Mouse (Mus musculus) frontal cortex, adult 2 months (tissue): ENCODE measurements around the gene Zfp36l3. TPM values are rescaled to one million over a fixed set of nuclear protein-coding genes. Genes with fewer than 3 reads are reported as not detected.
A peak's percentile ranks its signal among the peaks of the same experiment; 100 is the strongest.
"Not testable (repeated sequence)": the region's sequence is repeated elsewhere in the genome, so short reads cannot be mapped to it uniquely, and the experiment has no call there.

Experiments used
- DNase-seq, 2 experiments: peaks; one replicate each; pipeline ENCODE4 v3.0.0; 2022; ENCODE audit warnings: low spot score in 1 of 2; ENCODE audit errors: extremely low spot score in 1 of 2
- polyA plus RNA-seq: library from polyadenylated mRNA; depleted of rRNA; stranded (reverse); fragments of >200 nt; gene quantifications from 2 replicates; pipeline ENCODE4 v1.2.3, GENCODE M21; 2012; rRNA removed

Gene Zfp36l3
- polyA plus RNA-seq = 0.38 and 0.53 TPM in 2 replicates

DNA sequence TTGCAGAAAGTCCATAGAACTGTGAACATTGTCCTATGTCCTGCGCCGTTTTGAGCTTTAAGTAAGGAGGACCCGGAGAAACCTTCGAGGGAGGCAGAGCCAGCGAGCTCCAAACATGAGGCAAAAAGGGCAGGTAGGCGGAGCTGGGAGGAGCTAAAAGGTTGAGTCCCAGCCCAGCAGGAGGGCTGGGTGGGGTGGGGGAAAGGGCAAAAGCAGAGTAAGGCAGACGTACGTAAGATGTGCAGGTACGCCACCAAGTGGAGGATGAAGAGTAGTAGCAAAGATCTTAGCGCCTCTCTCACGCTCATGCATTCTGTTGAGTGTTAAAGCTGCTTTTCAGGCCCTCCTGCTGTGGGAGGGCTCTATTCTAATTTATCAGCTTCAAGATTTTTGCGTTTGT lies at the start of gene Zfp36l3:
TSS of gene Zfp36l3 (minus strand) at position 119 of the 400 bp plus-strand sequence.
- no peak for DNase-seq

DNA sequence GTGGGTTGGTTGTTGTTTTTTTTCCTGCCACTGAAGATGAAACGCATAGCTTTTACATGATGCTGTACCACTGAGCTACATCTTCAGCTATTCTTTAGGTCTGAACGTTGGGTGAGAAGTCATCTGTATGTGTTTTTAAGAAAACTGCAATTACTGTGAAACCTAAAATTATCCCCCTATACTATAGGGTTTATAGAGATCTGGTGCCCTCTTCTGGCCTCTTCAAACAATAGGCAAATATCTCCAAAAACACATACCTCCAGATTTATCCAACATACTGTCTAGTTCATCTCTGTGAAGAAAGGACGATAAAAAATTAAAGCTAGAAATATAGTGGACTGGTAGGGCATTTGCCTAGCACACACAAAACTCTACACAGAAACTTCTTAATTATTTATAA lies 22.9 kb upstream of the Zfp36l3 start:
- DNase-seq = peak in 1 of 2 experiments; percentile 24

DNA sequence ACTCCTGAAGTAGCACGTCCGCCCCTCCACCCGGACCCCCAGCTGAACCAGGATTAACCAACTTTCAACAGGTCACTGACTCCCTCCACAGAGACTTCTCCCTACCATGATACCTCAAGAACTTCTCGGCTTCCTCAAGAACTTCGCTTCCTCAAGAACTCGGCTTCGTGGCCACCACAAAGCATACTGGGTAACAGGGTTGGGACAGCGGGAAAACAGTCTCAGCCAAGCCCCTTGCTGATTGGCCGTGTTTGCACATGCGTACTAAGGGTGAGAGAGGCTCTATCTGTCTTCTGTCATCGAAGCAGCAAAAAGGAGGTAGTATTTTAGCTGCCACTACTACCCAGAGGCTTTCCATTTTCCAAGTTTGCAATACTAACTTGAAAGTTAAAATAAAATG lies 21.3 kb upstream of the Zfp36l3 start, which contains the start of gene Xlr:
TSS of gene Xlr (minus strand) at position 188 of the 400 bp plus-strand sequence.
- not testable (repeated sequence) for DNase-seq

DNA sequence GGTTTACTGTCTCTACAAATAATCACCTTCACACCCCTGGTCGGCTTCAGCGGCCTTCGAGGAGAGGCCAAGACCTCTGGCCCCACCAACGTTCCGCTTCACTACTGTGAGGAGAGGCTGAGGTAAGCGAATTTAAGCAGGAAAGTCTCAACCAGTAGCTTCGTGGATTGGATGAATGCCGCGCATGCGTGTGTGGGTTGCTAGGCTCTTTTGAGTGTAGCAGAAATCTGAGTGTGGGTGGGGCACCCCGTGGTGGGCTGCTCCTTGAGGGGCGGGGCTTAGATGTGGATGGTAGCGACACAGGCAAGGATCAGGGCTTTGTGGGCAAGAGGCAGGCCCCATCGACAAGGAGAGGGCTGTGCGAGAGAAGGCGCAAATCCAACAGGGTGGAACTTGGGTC lies 18.5 kb downstream of the Zfp36l3 start, which contains the start of gene 1700013H16Rik:
TSS of gene 1700013H16Rik (minus strand) at position 96 of the 400 bp plus-strand sequence.
- DNase-seq = no peak

DNA sequence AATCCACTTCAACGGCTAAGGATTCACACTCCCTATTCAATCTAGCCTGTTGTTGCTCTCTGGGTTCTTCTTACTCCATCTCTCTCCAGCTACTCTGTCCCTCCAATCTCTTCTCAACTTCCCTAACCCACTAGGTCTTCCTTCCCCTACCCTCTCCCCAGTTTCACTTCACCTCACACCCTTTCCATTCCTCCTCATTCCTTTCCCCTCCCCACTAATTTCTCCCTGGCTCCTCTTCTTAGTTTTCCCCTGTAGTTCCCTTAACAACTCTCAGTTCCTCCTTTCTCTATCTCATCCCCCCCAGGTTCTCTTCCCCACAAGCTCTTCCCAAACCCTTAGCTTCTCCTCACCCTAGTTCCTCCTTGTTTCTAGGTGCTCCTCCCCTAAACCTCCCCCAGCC lies 23.3 kb downstream of the Zfp36l3 start:
- DNase-seq = no peak

DNA sequence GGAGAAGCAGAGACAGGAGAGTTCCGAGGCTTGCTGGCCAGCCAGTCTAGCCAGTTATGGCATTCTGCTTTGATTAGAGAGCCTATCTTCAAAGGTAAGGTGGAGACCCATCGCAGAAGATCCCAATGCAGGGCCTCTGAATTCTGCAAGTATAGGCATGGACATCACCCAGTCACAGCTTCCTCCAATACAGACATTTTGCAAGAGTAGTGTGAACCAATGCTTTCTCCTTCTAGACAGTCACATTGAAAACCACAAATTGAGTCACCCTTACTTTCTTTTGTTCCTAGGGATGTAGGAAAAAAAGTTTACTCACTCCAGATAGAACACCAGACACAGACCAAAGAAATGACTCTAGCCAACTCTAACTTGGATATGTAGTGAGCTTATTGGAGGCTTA lies 47.2 kb downstream of the Zfp36l3 start:
- DNase-seq = no peak

DNA sequence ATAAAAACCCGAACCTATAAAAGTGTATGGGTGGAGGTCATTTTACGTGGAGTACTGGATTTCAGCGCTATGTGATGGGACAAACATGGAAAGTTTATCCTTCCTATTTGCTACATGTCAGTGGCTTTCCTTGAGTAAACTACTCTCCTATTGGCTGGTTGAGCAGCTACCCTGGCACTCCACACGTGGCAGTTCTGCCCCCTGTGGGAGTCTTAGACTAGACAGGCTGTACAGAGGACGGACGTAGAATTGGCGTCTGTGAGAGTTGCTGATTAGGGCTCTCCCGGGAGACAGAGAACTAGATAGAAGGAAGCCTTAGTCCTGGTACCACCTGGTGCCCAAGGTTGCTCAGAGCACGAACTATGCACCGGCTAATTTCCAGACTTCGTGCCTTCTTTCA lies 51.6 kb downstream of the Zfp36l3 start, which contains the start of gene 4930502E18Rik:
TSS of gene 4930502E18Rik (plus strand) at position 231 of the 400 bp plus-strand sequence.
- no peak for DNase-seq

Other genes starting within 250 kb of the Zfp36l3 start
- 191 and 220 TPM in 2 replicates for gene Rtl8c, start 168.4 kb downstream of the Zfp36l3 start, polyA plus RNA-seq
- not detected in 2 replicates for gene Gm14597, start 167.4 kb downstream of the Zfp36l3 start, polyA plus RNA-seq
- 228 and 280 TPM in 2 replicates for gene Rtl8a, start 132.7 kb downstream of the Zfp36l3 start, polyA plus RNA-seq
- gene Rtl8b, start 106.0 kb downstream of the Zfp36l3 start, polyA plus RNA-seq = 320 and 350 TPM in 2 replicates
- 0.42 and 0.59 TPM in 2 replicates for gene 4930502E18Rik, start 51.6 kb downstream of the Zfp36l3 start, polyA plus RNA-seq
- not detected in 2 replicates for gene 1700013H16Rik, start 18.6 kb downstream of the Zfp36l3 start, polyA plus RNA-seq
- gene Xlr, start 21.3 kb upstream of the Zfp36l3 start, polyA plus RNA-seq = 1.2 and 2.3 TPM in 2 replicates